Mouse (Mus musculus): ENCODE data around the gene H2-DMa. TPM values are rescaled to one million over a fixed set of nuclear protein-coding genes. Genes with fewer than 3 reads are reported as not detected.

Gene H2-DMa
- 100 to 1,000 TPM; 144 to 205 TPM for polyA plus RNA-seq (2017; shearing (Covaris generic))

GRCm38 (mm10) chr17:34119249-34120179 is at the start of gene H2-DMa:
Gene H2-DMa, plus strand, starts transcription at chr17:34119541.
- peak; percentile 81 for ATAC-seq

GRCm38 (mm10) chr17:34072091-34072490 is 47.2 kb upstream of the H2-DMa start:
- ATAC-seq: peak; percentile 45

- ATAC-seq: no peak
Observed at GRCm38 (mm10) chr17:34075271-34075670, 44.1 kb upstream of the H2-DMa start.

- ATAC-seq: peak; percentile 62
Observed at GRCm38 (mm10) chr17:34077549-34077948, 41.8 kb upstream of the H2-DMa start.

GRCm38 (mm10) chr17:34078148-34078547 is 41.2 kb upstream of the H2-DMa start:
- ATAC-seq: no peak

GRCm38 (mm10) chr17:34079002-34079401 is 40.3 kb upstream of the H2-DMa start:
- no peak for ATAC-seq

GRCm38 (mm10) chr17:34079621-34080020 is 39.7 kb upstream of the H2-DMa start:
- peak; percentile 95 for ATAC-seq

- no peak for ATAC-seq
Observed at GRCm38 (mm10) chr17:34083104-34083503, 36.2 kb upstream of the H2-DMa start.

GRCm38 (mm10) chr17:34087386-34087785 is 32.0 kb upstream of the H2-DMa start:
- ATAC-seq: no peak

GRCm38 (mm10) chr17:34088124-34088523 is 31.2 kb upstream of the H2-DMa start:
- ATAC-seq: no peak

- ATAC-seq: no peak
Observed at GRCm38 (mm10) chr17:34090923-34091322, 28.4 kb upstream of the H2-DMa start.

GRCm38 (mm10) chr17:34092197-34092875 is 27.0 kb upstream of the H2-DMa start, which contains the start of gene H2-Oa:
Gene H2-Oa, plus strand, starts transcription at chr17:34092340.
- ATAC-seq: peak; percentile 71

- no peak for ATAC-seq
Observed at GRCm38 (mm10) chr17:34093199-34093874, 26.0 kb upstream of the H2-DMa start.

- ATAC-seq: no peak
Observed at GRCm38 (mm10) chr17:34094283-34095035, 24.9 kb upstream of the H2-DMa start.

GRCm38 (mm10) chr17:34096497-34097010 is 22.8 kb upstream of the H2-DMa start:
- peak; percentile 31 for ATAC-seq

GRCm38 (mm10) chr17:34097272-34097671 is 22.1 kb upstream of the H2-DMa start:
- ATAC-seq: no peak

- no peak for ATAC-seq
Observed at GRCm38 (mm10) chr17:34098709-34099479, 20.4 kb upstream of the H2-DMa start.

GRCm38 (mm10) chr17:34099531-34099930 is 19.8 kb upstream of the H2-DMa start:
- no peak for ATAC-seq

GRCm38 (mm10) chr17:34101185-34101584 is 18.2 kb upstream of the H2-DMa start:
- no peak for ATAC-seq

GRCm38 (mm10) chr17:34101604-34102032 is 17.7 kb upstream of the H2-DMa start:
- ATAC-seq: peak; percentile 74

- peak; percentile 82 for ATAC-seq
Observed at GRCm38 (mm10) chr17:34102831-34103230, 16.5 kb upstream of the H2-DMa start.
